Mouse (Mus musculus) kidney, embryonic 16.5 days (tissue): ENCODE results near the gene Krt13. TPM values are rescaled to one million over a fixed set of nuclear protein-coding genes. Genes with fewer than 3 reads are reported as not detected.

Experiments used
- ATAC-seq: fragments of 200-750 bp; cut with Nextera tagmentation; 2 replicates; pipeline ENCODE4 v1.8.0; 2017; ENCODE audit warnings: moderate TSS enrichment; ENCODE audit not compliant: low FRiP score, low TSS enrichment
- H3K27ac ChIP-seq: fragments of 300-500 bp; sonication (generic); 2 replicates; pipeline ENCODE4 v1.5.1; 2014; ENCODE audit warnings: low read length
- H3K27me3 ChIP-seq: fragments of 300-500 bp; sonication (generic); 2 replicates; pipeline ENCODE4 v1.6.1; 2014; ENCODE audit warnings: low read length, control low read depth, mixed read lengths; ENCODE audit not compliant: insufficient read depth
- H3K36me3 ChIP-seq: fragments of 300-500 bp; sonication (generic); 2 replicates; pipeline ENCODE4 v1.6.1; 2014; ENCODE audit warnings: low read length, control low read depth, mixed read lengths; ENCODE audit not compliant: insufficient read depth
- H3K4me1 ChIP-seq: fragments of 300-500 bp; sonication (generic); 2 replicates; pipeline ENCODE4 v1.6.1; 2014; ENCODE audit warnings: low read length, control low read depth, mixed read lengths; ENCODE audit not compliant: insufficient read depth
- H3K4me2 ChIP-seq: fragments of 300-500 bp; sonication (generic); replicated peaks from 2 replicates; pipeline ENCODE4 v1.6.1; 2014; ENCODE audit warnings: low read depth, low read length
- H3K4me3 ChIP-seq: fragments of 300-500 bp; sonication (generic); 2 replicates; pipeline ENCODE4 v1.5.1; 2014; ENCODE audit warnings: mild to moderate bottlenecking, low read length
- H3K9ac ChIP-seq: fragments of 300-500 bp; sonication (generic); replicated peaks from 2 replicates; pipeline ENCODE4 v1.6.1; 2014; ENCODE audit warnings: low read length
- H3K9me3 ChIP-seq: fragments of 300-500 bp; sonication (generic); 2 replicates; pipeline ENCODE4 v1.6.1; 2016; ENCODE audit warnings: low read length, control low read depth
- WGBS: fragments of 180-500 bp; shearing (Covaris S2); extraction: QIAGEN DNeasy Blood & Tissue Kit; methylation state at CpG from one replicate; pipeline ENCODE4 v1.1.7; 2014; 5-methylcytosine and 5-hydroxymethylcytosine counted together
- polyA plus RNA-seq: library from polyadenylated mRNA; unstranded; fragments of >200 nt; fragmentation: Nextera tagmentation; extraction: Ambion mirVana; gene quantifications from 2 replicates; pipeline ENCODE4 v1.2.1, GENCODE M21; 2015

Gene Krt13
- 0.36 and 0.37 TPM in 2 replicates for polyA plus RNA-seq

GRCm38 (mm10) chr11:100121466-100121865 is at the start of gene Krt13:
TSS of gene Krt13 (minus strand) at chr11:100121566.
- Histone ChIP-seq H3K9ac (no peak within 1 kb of the TSS), H3K36me3 (no peaks in the 10 kb centered on the region), H3K27me3 (no peaks in the 10 kb centered on the region), H3K4me2 (no peak within 1 kb of the TSS), H3K27ac (no peak within 1 kb of the TSS), H3K4me3 (no peak within 1 kb of the TSS), H3K9me3 (no peaks in the 10 kb centered on the region), H3K4me1 (no peaks in the 10 kb centered on the region)
- no peak for ATAC-seq
- WGBS: 71% methylated on average over 3 of the region's 3 CpGs

GRCm38 (mm10) chr11:100168765-100169762 is 47.7 kb upstream of the Krt13 start:
- no peak overlapping the region for H3K9ac ChIP-seq
- no peaks in the 10 kb centered on the region for H3K9me3 ChIP-seq
- H3K27me3 ChIP-seq: no peaks in the 10 kb centered on the region
- ATAC-seq: no peak; the same call in 1 of the 2 replicates
- peaks cover 24% of the 10 kb centered on the region for H3K4me1 ChIP-seq
- 29% methylated on average over 14 of the region's 14 CpGs for WGBS
- H3K27ac ChIP-seq: peak overlapping the region; percentile 43; the same call in 1 of the 2 replicates
- no peak overlapping the region for H3K4me3 ChIP-seq
- H3K4me2 ChIP-seq: no peak overlapping the region; the same call in 1 of the 2 replicates
- no peaks in the 10 kb centered on the region for H3K36me3 ChIP-seq

GRCm38 (mm10) chr11:100168071-100168470 is 46.7 kb upstream of the Krt13 start:
- no peak overlapping the region for H3K4me3 ChIP-seq
- no peak overlapping the region for H3K9ac ChIP-seq
- H3K27ac ChIP-seq: peak overlapping the region; percentile 43; the same call in 1 of the 2 replicates
- ATAC-seq: peak; percentile 60
- no peaks in the 10 kb centered on the region for H3K36me3 ChIP-seq
- 39% methylated on average over 8 of the region's 8 CpGs for WGBS
- H3K4me2 ChIP-seq: no peak overlapping the region
- H3K9me3 ChIP-seq: no peaks in the 10 kb centered on the region
- no peaks in the 10 kb centered on the region for H3K27me3 ChIP-seq
- peaks cover 25% of the 10 kb centered on the region for H3K4me1 ChIP-seq

GRCm38 (mm10) chr11:100164392-100164791 is 43.0 kb upstream of the Krt13 start:
- Histone ChIP-seq H3K9ac (no peak overlapping the region), H3K9me3 (no peaks in the 10 kb centered on the region)
- 34% methylated on average over 7 of the region's 7 CpGs for WGBS

GRCm38 (mm10) chr11:100157908-100158477 is 36.6 kb upstream of the Krt13 start:
- Histone ChIP-seq H3K36me3 (no peaks in the 10 kb centered on the region), H3K9ac (no peak overlapping the region), H3K4me2 (no peak overlapping the region), H3K27ac (no peak overlapping the region), H3K4me1 (peaks cover 6% of the 10 kb centered on the region; the same call in 1 of the 2 replicates), H3K4me3 (no peak overlapping the region), H3K9me3 (no peaks in the 10 kb centered on the region), H3K27me3 (no peaks in the 10 kb centered on the region)
- 46% methylated on average over 6 of the region's 6 CpGs for WGBS
- ATAC-seq: no peak

More at GRCm38 (mm10) chr11:100164392-100164791, 43.0 kb upstream of the Krt13 start:
- no peak overlapping the region for H3K4me2 ChIP-seq
- ATAC-seq: no peak
- no peaks in the 10 kb centered on the region for H3K27me3 ChIP-seq
- H3K27ac ChIP-seq: 0 out of 2 replicates have a peak overlapping the region, but pooled peaks have one; percentile 13
- no peaks in the 10 kb centered on the region for H3K36me3 ChIP-seq
- H3K4me3 ChIP-seq: no peak overlapping the region
- H3K4me1 ChIP-seq: peaks cover 25% of the 10 kb centered on the region

GRCm38 (mm10) chr11:100157331-100157730 is 36.0 kb upstream of the Krt13 start:
- Histone ChIP-seq H3K9me3 (no peaks in the 10 kb centered on the region), H3K36me3 (no peaks in the 10 kb centered on the region), H3K4me1 (peaks cover 6% of the 10 kb centered on the region; the same call in 1 of the 2 replicates), H3K27me3 (no peaks in the 10 kb centered on the region), H3K9ac (no peak overlapping the region), H3K4me2 (no peak overlapping the region), H3K27ac (no peak overlapping the region), H3K4me3 (no peak overlapping the region)
- WGBS: 68% methylated on average over 3 of the region's 3 CpGs
- no peak for ATAC-seq

GRCm38 (mm10) chr11:100155497-100156255 is 34.3 kb upstream of the Krt13 start:
- no peak overlapping the region for H3K4me2 ChIP-seq
- H3K27ac ChIP-seq: no peak overlapping the region
- H3K36me3 ChIP-seq: no peaks in the 10 kb centered on the region
- no peaks in the 10 kb centered on the region for H3K9me3 ChIP-seq
- 60% methylated on average over 8 of the region's 8 CpGs for WGBS
- H3K9ac ChIP-seq: no peak overlapping the region
- no peaks in the 10 kb centered on the region for H3K27me3 ChIP-seq
- H3K4me3 ChIP-seq: no peak overlapping the region
- H3K4me1 ChIP-seq: peaks cover 6% of the 10 kb centered on the region; the same call in 1 of the 2 replicates
- ATAC-seq: no peak

- Histone ChIP-seq H3K9me3 (no peaks in the 10 kb centered on the region), H3K27me3 (peaks cover 14% of the 10 kb centered on the region), H3K9ac (no peak within 1 kb of the TSS), H3K4me3 (no peak within 1 kb of the TSS), H3K36me3 (no peaks in the 10 kb centered on the region), H3K4me2 (no peak within 1 kb of the TSS), H3K27ac (no peak within 1 kb of the TSS), H3K4me1 (peaks cover 17% of the 10 kb centered on the region)
- WGBS: 57% methylated on average over 9 of the region's 9 CpGs
- no peak for ATAC-seq
Observed at GRCm38 (mm10) chr11:100148615-100149330, 27.4 kb upstream of the Krt13 start, which contains the start of gene Krt19. TSS of gene Krt19 (minus strand) at chr11:100148665.
